Mouse (Mus musculus): ENCODE results near the gene Rabl3.

DNA sequence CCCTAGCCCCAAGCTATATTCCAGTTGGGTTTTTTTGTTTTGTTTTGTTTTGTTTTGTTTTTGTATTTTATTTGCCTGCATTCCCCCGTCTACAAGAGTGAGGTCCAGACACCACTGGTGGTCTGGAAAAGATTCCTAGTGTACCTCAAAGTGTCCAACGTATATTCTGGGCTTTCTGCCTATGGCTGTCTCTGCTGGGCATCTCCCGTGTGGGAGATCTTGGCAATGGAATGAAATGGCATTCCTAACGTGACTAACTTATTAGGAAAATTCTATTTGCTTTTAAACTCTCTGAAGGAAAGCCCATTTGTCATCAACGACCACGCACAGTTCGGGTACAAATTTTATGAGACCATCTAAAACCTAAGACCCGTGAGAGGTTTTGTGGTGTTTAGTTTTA is 75.7 kb downstream of the Rabl3 start:
- no peak for TF ChIP-seq CTCF (IDR thresholded peaks at IDR 0.05; ENCODE audit: borderline replicate concordance, control insufficient read depth, extremely low read depth, insufficient read depth, low read length, poor library complexity)
- TF ChIP-seq POLR2A (IDR thresholded peaks at IDR 0.05; ENCODE audit: control insufficient read depth, extremely low read depth, insufficient read depth, low read length, poor library complexity) = no peak

Data from thymus, adult 2 months (tissue).